Mouse (Mus musculus) heart, embryonic 14.5 days (tissue): ENCODE measurements around the gene Larp4. TPM values are rescaled to one million over a fixed set of nuclear protein-coding genes. Genes with fewer than 3 reads are reported as not detected.

Experiments
- ATAC-seq: fragments of 200-750 bp; cut with Nextera tagmentation; 2 replicates; pipeline ENCODE4 v1.8.0; 2017; ENCODE audit warnings: low read depth, moderate TSS enrichment; ENCODE audit not compliant: insufficient number of reproducible peaks, insufficient read depth, low FRiP score
- H3K27ac ChIP-seq, 2 experiments: fragments of 200-500 bp in 1 of 2; fragments of 300-500 bp in 1 of 2; sonication (generic) in 1 of 2; replicated peaks in 1 of 2; 2 replicates each; pipeline ENCODE4 v1.5.1; 2012 to 2014; ENCODE audit warnings: low read depth in 2 of 2, low read length in 2 of 2, control low read depth in 1 of 2, mild to moderate bottlenecking in 1 of 2, mixed read lengths in 1 of 2; ENCODE audit not compliant: control insufficient read depth in 1 of 2, insufficient read depth in 1 of 2
- H3K27me3 ChIP-seq: fragments of 300-500 bp; sonication (generic); 2 replicates; pipeline ENCODE4 v1.6.1; 2014; ENCODE audit warnings: mild to moderate bottlenecking, low read length, control low read depth; ENCODE audit not compliant: control insufficient read depth, insufficient read depth
- H3K36me3 ChIP-seq: fragments of 300-500 bp; sonication (generic); 2 replicates; pipeline ENCODE4 v1.6.1; 2014; ENCODE audit warnings: mild to moderate bottlenecking, control low read depth, low read length, mixed read lengths; ENCODE audit not compliant: control insufficient read depth, insufficient read depth
- H3K4me1 ChIP-seq, 2 experiments: fragments of 200-500 bp in 1 of 2; fragments of 300-500 bp in 1 of 2; sonication (generic) in 1 of 2; 2 replicates each; pipeline ENCODE4 v1.6.1; 2012 to 2014; ENCODE audit warnings: low read length in 2 of 2, control low read depth in 1 of 2, mixed read lengths in 1 of 2; ENCODE audit not compliant: control insufficient read depth in 2 of 2, insufficient read depth in 2 of 2
- H3K4me2 ChIP-seq: fragments of 300-500 bp; sonication (generic); 2 replicates; pipeline ENCODE4 v1.6.1; 2014; ENCODE audit warnings: mild to moderate bottlenecking, low read length
- H3K4me3 ChIP-seq, 2 experiments: fragments of 200-500 bp in 1 of 2; fragments of 300-500 bp in 1 of 2; sonication (generic) in 1 of 2; 2 replicates each; pipeline ENCODE4 v1.5.1; 2012 to 2014; ENCODE audit warnings: low read length in 2 of 2, mild to moderate bottlenecking in 2 of 2, control low read depth in 1 of 2, low read depth in 1 of 2, moderate library complexity in 1 of 2; ENCODE audit not compliant: control insufficient read depth in 1 of 2, insufficient read depth in 1 of 2
- H3K9ac ChIP-seq: fragments of 300-500 bp; sonication (generic); 2 replicates; pipeline ENCODE4 v1.6.1; 2014; ENCODE audit warnings: mild to moderate bottlenecking, low read length
- H3K9me3 ChIP-seq: fragments of 300-500 bp; sonication (generic); 2 replicates; pipeline ENCODE4 v1.6.1; 2016; ENCODE audit warnings: low read length, control low read depth; ENCODE audit not compliant: control insufficient read depth
- WGBS: fragments of 180-500 bp; shearing (Covaris S2); extraction: QIAGEN DNeasy Blood & Tissue Kit; methylation state at CpG from one replicate; pipeline ENCODE4 v1.1.7; 2014; 5-methylcytosine and 5-hydroxymethylcytosine counted together
- polyA plus RNA-seq: library from polyadenylated mRNA; unstranded; fragments of >200 nt; fragmentation: Nextera tagmentation; extraction: Ambion mirVana; gene quantifications from 2 replicates; pipeline ENCODE4 v1.2.1, GENCODE M21; 2014

The Larp4 gene
- polyA plus RNA-seq, 1 experiment from 2014 or later = 33.4 TPM

- Histone ChIP-seq H3K9ac (no peak overlapping the region), H3K27me3 (no peaks in the 10 kb centered on the region), H3K4me1 (no peaks in the 10 kb centered on the region), H3K9me3 (0 out of 2 replicates have a peak, but pooled peaks cover 4% of the 10 kb centered on the region), H3K4me2 (no peak overlapping the region), H3K4me3 (no peak overlapping the region), H3K36me3 (no peaks in the 10 kb centered on the region), H3K27ac (no peak overlapping the region)
- WGBS = 92% methylated on average over 3 of the region's 3 CpGs
- ATAC-seq = no peak
Observed at GRCm38 (mm10) chr15:100032546-100032945, 62.7 kb downstream of the Larp4 start.

GRCm38 (mm10) chr15:100038470-100038971 is 68.7 kb downstream of the Larp4 start, which contains the start of gene Dip2b:
TSS of gene Dip2b (plus strand) at chr15:100038664.
- Histone ChIP-seq H3K27me3 (no peaks in the 10 kb centered on the region), H3K4me1 (peaks cover 13 to 26% of the 10 kb centered on the region in 2 experiments), H3K4me3 (peak within 1 kb of the TSS; percentile 93 to 100), H3K9ac (peak within 1 kb of the TSS; percentile 99), H3K36me3 (no peaks in the 10 kb centered on the region), H3K4me2 (peak within 1 kb of the TSS; percentile 82), H3K9me3 (no peaks in the 10 kb centered on the region), H3K27ac (peak within 1 kb of the TSS; percentile 98)
- under 1% methylated on average over 57 of the region's 68 CpGs for WGBS
- peak; percentile 87 for ATAC-seq

- H3K27me3 ChIP-seq = no peaks in the 10 kb centered on the region
- peak overlapping the region; percentile 82 for H3K4me2 ChIP-seq
- 0% methylated on average over 36 of the region's 36 CpGs for WGBS
- peak overlapping the region; percentile 98 for H3K27ac ChIP-seq
- ATAC-seq = no peak; the same call in 1 of the 2 replicates
- no peaks in the 10 kb centered on the region for H3K9me3 ChIP-seq
- H3K4me3 ChIP-seq = peak overlapping the region; percentile 93 to 100
- H3K36me3 ChIP-seq = no peaks in the 10 kb centered on the region
- peak overlapping the region; percentile 99 for H3K9ac ChIP-seq
- peaks cover 13 to 26% of the 10 kb centered on the region in 2 experiments for H3K4me1 ChIP-seq
Observed at GRCm38 (mm10) chr15:100039001-100039701, 69.3 kb downstream of the Larp4 start.

GRCm38 (mm10) chr15:100040541-100041266 is 70.8 kb downstream of the Larp4 start:
- peak overlapping the region; percentile 99 for H3K9ac ChIP-seq
- peaks cover 16 to 33% of the 10 kb centered on the region in 2 experiments for H3K4me1 ChIP-seq
- no peaks in the 10 kb centered on the region for H3K27me3 ChIP-seq
- no peaks in the 10 kb centered on the region for H3K9me3 ChIP-seq
- no peak for ATAC-seq
- no peaks in the 10 kb centered on the region for H3K36me3 ChIP-seq
- WGBS = 20% methylated on average over 14 of the region's 14 CpGs
- H3K4me3 ChIP-seq = peak overlapping the region; percentile 16 to 93; a peak in 3 of 4 replicates
- H3K27ac ChIP-seq = peak overlapping the region in 1 of 2 experiments; percentile 48; a peak in 2 of 4 replicates
- peak overlapping the region; percentile 82 for H3K4me2 ChIP-seq

- no peak for ATAC-seq
- Histone ChIP-seq H3K4me2 (peak overlapping the region; percentile 82), H3K27ac (peak overlapping the region in 1 of 2 experiments; percentile 48; a peak in 2 of 4 replicates), H3K4me3 (peak overlapping the region in 1 of 2 experiments; percentile 7; a peak in 1 of 4 replicates), H3K27me3 (no peaks in the 10 kb centered on the region), H3K9ac (peak overlapping the region; percentile 49), H3K4me1 (peaks cover 17 to 35% of the 10 kb centered on the region in 2 experiments), H3K36me3 (no peaks in the 10 kb centered on the region), H3K9me3 (no peaks in the 10 kb centered on the region)
- 29% methylated on average over 10 of the region's 10 CpGs for WGBS
Observed at GRCm38 (mm10) chr15:100041267-100042047, 71.6 kb downstream of the Larp4 start.

GRCm38 (mm10) chr15:100042048-100042400 is 72.2 kb downstream of the Larp4 start:
- Histone ChIP-seq H3K27ac (peak overlapping the region in 1 of 2 experiments; percentile 20; a peak in 1 of 4 replicates), H3K4me2 (0 out of 2 replicates have a peak overlapping the region, but pooled peaks have one; percentile 82), H3K4me1 (peaks cover 17 to 35% of the 10 kb centered on the region in 2 experiments), H3K27me3 (no peaks in the 10 kb centered on the region), H3K9me3 (no peaks in the 10 kb centered on the region), H3K4me3 (no peak overlapping the region), H3K9ac (peak overlapping the region; percentile 32; the same call in 1 of the 2 replicates), H3K36me3 (peaks cover 3% of the 10 kb centered on the region; the same call in 1 of the 2 replicates)
- ATAC-seq = no peak
- WGBS = 45% methylated on average over 9 of the region's 9 CpGs

- no peaks in the 10 kb centered on the region for H3K9me3 ChIP-seq
Observed at GRCm38 (mm10) chr15:100045576-100045975, 75.7 kb downstream of the Larp4 start.

More at GRCm38 (mm10) chr15:100045576-100045975, 75.7 kb downstream of the Larp4 start:
- no peak for ATAC-seq
- Histone ChIP-seq H3K4me2 (no peak overlapping the region), H3K27ac (no peak overlapping the region), H3K36me3 (peaks cover 11% of the 10 kb centered on the region), H3K9ac (no peak overlapping the region), H3K4me3 (no peak overlapping the region), H3K27me3 (no peaks in the 10 kb centered on the region), H3K4me1 (peaks cover 17 to 26% of the 10 kb centered on the region in 2 experiments)
- 47% methylated on average over 6 of the region's 6 CpGs for WGBS
